Mouse (Mus musculus) E14TG2a.4 (cell line): ENCODE results near the gene Gtpbp2.

ENCODE experiments used
- CTCF ChIP-seq: conservative IDR thresholded peaks from 2 replicates; pipeline ENCODE4 v1.5.1; 2014; ENCODE audit warnings: low read length
- NANOG ChIP-seq: IDR thresholded peaks from 2 replicates; pipeline ENCODE4 v1.6.1; 2014; ENCODE audit warnings: borderline replicate concordance, low read length, mixed read lengths
- POU5F1 ChIP-seq: IDR thresholded peaks from 2 replicates; pipeline ENCODE4 v1.6.1; 2014; ENCODE audit warnings: low read length, borderline replicate concordance

- TF ChIP-seq CTCF (no peak), POU5F1 (no peak), NANOG (no peak)
These were observed 44.0 kb upstream of the Gtpbp2 start for GRCm38 (mm10) chr17:46116881-46117280.
